Mouse (Mus musculus): ENCODE results near the gene Catsper3.

Catsper3 gene

GRCm38 (mm10) chr13:55822499-55822898 lies 38.1 kb downstream of the Catsper3 start:
- ChIA-PET CTCF (no interaction called here), POLR2A (no interaction called here)

- CTCF ChIA-PET: interaction anchor here in 1 of 4 experiments (0.6 kb wide), 1 partner anchor 139 kb away, joined by 3 read pairs; no protein-coding TSS in a partner anchor
- POLR2A ChIA-PET: interaction anchor here in 2 of 4 experiments (0.6 to 1.0 kb wide), 3 partner anchors 66 to 397 kb away, joined by 3 to 5 read pairs (median 3); partner anchors contain the start of gene B230219D22Rik (in 1 of the 2)
Observed at GRCm38 (mm10) chr13:55824151-55824945, 40.0 kb downstream of the Catsper3 start.

- ChIA-PET CTCF (interaction anchor here in 1 of 4 experiments (0.6 kb wide), 1 partner anchor 138 kb away, joined by 3 read pairs; no protein-coding TSS in a partner anchor), POLR2A (interaction anchor here in 2 of 4 experiments (0.6 to 1.7 kb wide), 4 partner anchors 9 to 132 kb away, joined by 3 to 5 read pairs (median 4); partner anchors contain the start of gene B230219D22Rik (in 1 of the 2))
Observed at GRCm38 (mm10) chr13:55825245-55825681, 40.9 kb downstream of the Catsper3 start.

GRCm38 (mm10) chr13:55826008-55826671 lies 41.8 kb downstream of the Catsper3 start:
- CTCF ChIA-PET: interaction anchor here in 1 of 4 experiments (0.6 kb wide), 1 partner anchor 8 kb away, joined by 3 read pairs; no protein-coding TSS in a partner anchor
- POLR2A ChIA-PET: interaction anchor here in 2 of 4 experiments (0.7 to 1.7 kb wide), 2 partner anchors 8 to 10 kb away, joined by 4 to 5 read pairs; no protein-coding TSS in a partner anchor

- CTCF ChIA-PET: no interaction called here
Observed at GRCm38 (mm10) chr13:55826796-55827678, 42.7 kb downstream of the Catsper3 start.

GRCm38 (mm10) chr13:55827679-55828140 lies 43.3 kb downstream of the Catsper3 start:
- CTCF ChIA-PET: no interaction called here
- POLR2A ChIA-PET: interaction anchor here in 1 of 4 experiments (0.5 to 1.9 kb wide), 4 partner anchors 11 to 432 kb away, joined by 3 to 11 read pairs (median 3); no protein-coding TSS in a partner anchor

More at GRCm38 (mm10) chr13:55826796-55827678, 42.7 kb downstream of the Catsper3 start:
- POLR2A ChIA-PET: interaction anchor here in 2 of 4 experiments (1.5 to 1.9 kb wide), 3 partner anchors 7 to 433 kb away, joined by 3 to 11 read pairs (median 5); no protein-coding TSS in a partner anchor

- POLR2A ChIA-PET: interaction anchor here in 3 of 4 experiments (0.5 to 2.2 kb wide), 7 partner anchors 12 to 431 kb away, joined by 3 to 11 read pairs (median 3); no protein-coding TSS in a partner anchor
- CTCF ChIA-PET: interaction anchor here in 1 of 4 experiments (0.7 kb wide), 1 partner anchor 26 kb away, joined by 3 read pairs; no protein-coding TSS in a partner anchor
Observed at GRCm38 (mm10) chr13:55828141-55829017, 44.0 kb downstream of the Catsper3 start.

GRCm38 (mm10) chr13:55829018-55829655 lies 44.8 kb downstream of the Catsper3 start:
- ChIA-PET CTCF (interaction anchor here in 1 of 4 experiments (0.5 to 1.2 kb wide), 3 partner anchors 14 to 40 kb away, joined by 3 read pairs; no protein-coding TSS in a partner anchor), POLR2A (interaction anchor here in 3 of 4 experiments (0.5 to 2.2 kb wide), 8 partner anchors 13 to 431 kb away, joined by 3 to 11 read pairs (median 3); no protein-coding TSS in a partner anchor)

- ChIA-PET POLR2A (interaction anchor here (0.6 to 2.2 kb wide), 9 partner anchors 10 to 1056 kb away, joined by 3 to 5 read pairs (median 3); no protein-coding TSS in a partner anchor), CTCF (interaction anchor here in 1 of 4 experiments (1.2 kb wide), 1 partner anchor 13 kb away, joined by 3 read pairs; no protein-coding TSS in a partner anchor)
Observed at GRCm38 (mm10) chr13:55830081-55830832, 45.9 kb downstream of the Catsper3 start.

- CTCF ChIA-PET: no interaction called here
- POLR2A ChIA-PET: interaction anchor here in 3 of 4 experiments (0.6 to 1.3 kb wide), 7 partner anchors 10 to 538 kb away, joined by 3 to 5 read pairs (median 4); partner anchors contain the start of genes B230219D22Rik (in 1 of the 3) and Pcbd2 (in 1 of the 3)
Observed at GRCm38 (mm10) chr13:55830833-55831721, 46.7 kb downstream of the Catsper3 start.

- ChIA-PET POLR2A (interaction anchor here in 2 of 4 experiments (0.7 to 1.0 kb wide), 3 partner anchors 105 to 537 kb away, joined by 3 to 5 read pairs (median 3); partner anchors contain the start of genes B230219D22Rik (in 1 of the 2) and Pcbd2 (in 1 of the 2)), CTCF (interaction anchor here in 1 of 4 experiments (1.1 kb wide), 1 partner anchor 132 kb away, joined by 4 read pairs; no protein-coding TSS in a partner anchor)
Observed at GRCm38 (mm10) chr13:55831722-55832160, 47.4 kb downstream of the Catsper3 start.

GRCm38 (mm10) chr13:55832602-55833001 lies 48.2 kb downstream of the Catsper3 start:
- CTCF ChIA-PET: interaction anchor here in 1 of 4 experiments (1.1 kb wide), 1 partner anchor 131 kb away, joined by 4 read pairs; no protein-coding TSS in a partner anchor
- POLR2A ChIA-PET: no interaction called here

- CTCF ChIA-PET: interaction anchor here in 1 of 4 experiments (0.7 kb wide), 1 partner anchor 8 kb away, joined by 3 read pairs; no protein-coding TSS in a partner anchor
- POLR2A ChIA-PET: interaction anchor here in 2 of 4 experiments (0.6 to 1.9 kb wide), 2 partner anchors 8 to 52 kb away, joined by 4 to 5 read pairs; no protein-coding TSS in a partner anchor
Observed at GRCm38 (mm10) chr13:55833921-55834320, 49.6 kb downstream of the Catsper3 start.

- POLR2A ChIA-PET: interaction anchor here in 2 of 4 experiments (0.6 to 1.9 kb wide), 2 partner anchors 9 to 51 kb away, joined by 4 to 5 read pairs; no protein-coding TSS in a partner anchor
- CTCF ChIA-PET: interaction anchor here in 2 of 4 experiments (0.6 to 0.7 kb wide), 3 partner anchors 9 to 129 kb away, joined by 3 to 10 read pairs (median 3); no protein-coding TSS in a partner anchor
Observed at GRCm38 (mm10) chr13:55834667-55835066, 50.3 kb downstream of the Catsper3 start.
